Mouse (Mus musculus) B cell, adult 62 days (primary cell): Measurements from ENCODE around the gene Gm6482. TPM values are rescaled to one million over a fixed set of nuclear protein-coding genes. Genes with fewer than 3 reads are reported as not detected.

Experiments
- total RNA-seq: library from RNA; stranded (reverse); gene quantifications from 4 replicates; pipeline ENCODE4 v1.2.4, GENCODE M21; 2023

Gene Gm6482
- not detected in 4 replicates for total RNA-seq

DNA sequence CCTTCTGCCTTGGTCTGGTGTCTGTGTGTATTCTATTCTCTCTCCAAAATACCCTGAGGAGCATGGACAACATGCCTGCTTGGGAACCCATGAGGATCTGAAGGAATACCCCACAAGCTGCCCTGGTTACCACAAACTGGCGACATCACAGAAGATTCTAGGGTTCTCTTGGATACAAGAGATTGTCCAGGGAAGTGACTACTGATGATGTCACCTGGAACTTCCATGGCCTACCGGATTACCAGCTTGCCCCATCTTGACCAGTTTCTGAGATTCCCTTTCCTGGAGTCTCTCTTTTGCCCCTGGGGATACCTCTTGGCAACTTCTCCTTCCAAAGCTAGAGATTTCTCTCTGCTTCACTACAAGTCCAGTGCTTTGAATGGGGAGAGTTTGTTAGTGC lies at the start of gene Gm6482:
Gm6482 (minus strand) TSS at position 101 of the 400 bp plus-strand sequence.

DNA sequence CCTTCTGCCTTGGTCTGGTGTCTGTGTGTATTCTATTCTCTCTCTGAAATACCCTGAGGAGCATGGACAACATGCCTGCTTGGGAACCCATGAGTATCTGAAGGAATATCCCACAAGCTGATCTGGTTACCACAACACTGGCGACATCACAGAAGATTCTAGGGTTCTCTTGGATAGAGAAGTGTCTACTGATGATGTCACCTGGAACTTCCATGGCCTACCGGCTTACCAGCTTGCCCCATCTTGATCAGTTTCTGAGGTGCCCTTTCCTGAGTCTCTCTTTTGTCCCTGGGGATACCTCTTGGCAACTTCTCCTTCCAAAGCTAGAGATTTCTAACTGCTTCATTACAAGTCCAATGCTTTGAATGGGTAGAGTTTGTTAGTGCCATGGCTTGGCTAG lies 45.3 kb upstream of the Gm6482 start, which contains the start of gene Gm7954:
Gm7954 (minus strand) TSS at position 101 of the 400 bp plus-strand sequence.

DNA sequence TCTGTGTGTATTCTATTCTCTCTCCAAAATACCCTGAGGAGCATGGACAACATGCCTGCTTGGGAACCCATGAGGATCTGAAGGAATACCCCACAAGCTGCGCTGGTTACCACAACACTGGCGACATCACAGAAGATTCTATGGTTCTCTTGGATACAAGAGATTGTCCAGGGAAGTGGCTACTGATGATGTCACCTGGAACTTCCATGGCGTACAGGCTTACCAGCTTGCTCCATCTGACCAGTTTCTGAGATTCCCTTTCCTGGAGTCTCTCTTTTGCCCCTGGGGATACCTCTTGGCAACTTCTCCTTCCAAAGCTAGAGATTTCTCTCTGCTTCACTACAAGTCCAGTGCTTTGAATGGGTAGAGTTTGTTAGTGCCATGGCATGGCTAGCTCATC lies 21.8 kb downstream of the Gm6482 start, which contains the start of gene Gm7945:
Gm7945 (minus strand) TSS at position 101 of the 400 bp plus-strand sequence.

Other genes with a start within 250 kb of the Gm6482 start
- gene Sftpd, start 223.1 kb downstream of the Gm6482 start, total RNA-seq: not detected in 4 replicates
- gene Gm2832, start 129.5 kb downstream of the Gm6482 start, total RNA-seq: not detected in 4 replicates
- not detected in 4 replicates for gene Gm5798, start 59.7 kb downstream of the Gm6482 start, total RNA-seq
- gene Gm7945, start 21.9 kb downstream of the Gm6482 start, total RNA-seq: not detected in 4 replicates
- not detected in 4 replicates for gene Gm7954, start 45.2 kb upstream of the Gm6482 start, total RNA-seq
- not detected in 4 replicates for gene Gm3486, start 81.2 kb upstream of the Gm6482 start, total RNA-seq
- gene Gm7970, start 147.3 kb upstream of the Gm6482 start, total RNA-seq: not detected in 4 replicates
- not detected in 4 replicates for gene 1700049E17Rik2, start 164.9 kb upstream of the Gm6482 start, total RNA-seq
- not detected in 4 replicates for gene Gm3072, start 216.3 kb upstream of the Gm6482 start, total RNA-seq
- gene Gm3676, start 238.2 kb upstream of the Gm6482 start, total RNA-seq: not detected in 4 replicates